ENCODE assay signal across 12 mouse cellular contexts in the genomic region with DNA sequence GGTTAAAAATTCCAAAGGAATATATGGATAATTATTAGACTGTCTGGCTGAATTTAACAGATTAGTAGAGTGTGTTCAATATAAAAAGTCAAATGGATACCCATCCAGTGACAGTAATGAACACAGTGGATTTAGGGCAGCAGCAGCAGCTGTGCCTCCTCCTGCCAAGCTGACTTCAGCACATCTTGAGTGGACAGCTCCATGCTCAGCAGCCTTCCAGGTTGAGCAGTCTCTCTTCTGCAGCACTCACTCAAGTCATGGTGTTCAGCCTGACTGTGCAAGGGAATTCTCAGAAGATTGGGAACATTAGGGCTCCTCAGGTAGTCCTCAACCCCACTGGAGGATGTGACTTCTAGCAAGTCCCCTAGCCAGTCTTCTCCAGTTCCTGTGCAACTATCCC.
A peak's percentile ranks its signal among the peaks of the same experiment; 100 is the strongest.
DNase-seq lines count a peak whose midpoint lies in the region; ATAC-seq and TF ChIP-seq lines count a peak whose summit lies in the region.
"Had no signal": no experiment of that assay in that cellular context is flagged by ENCODE, and none has a peak within 500 bp of the region (broad histone marks: within the 10 kb centered on the region; RNA-seq: fewer than 3 reads in every experiment).

No protein-coding gene starts in this region.

- no peaks in the 10 kb centered on the region for H3K4me1 ChIP-seq in kidney, embryonic 16.5 days (ENCODE audit: insufficient read depth, low read length)
- H3K4me1 ChIP-seq in cerebellum, adult 2 months (ENCODE audit: control insufficient read depth, insufficient read depth, low read length), result no peaks in the 10 kb centered on the region
- H3K4me1 ChIP-seq: limb, embryonic 13.5 days had no signal

- no peak for TF ChIP-seq CTCF in cerebellum, adult 2 months (IDR thresholded peaks at IDR 0.05; ENCODE audit: borderline replicate concordance, insufficient read depth, low read depth, low read length)

- DNase-seq in kidney, adult 18-20 months, result no peak
- peak; percentile 46 for DNase-seq in ES-CJ7 (ENCODE audit: low read depth, low spot score)
- DNase-seq in adrenal gland, postnatal 14 days, result peak; percentile 72
- DNase-seq in lung, postnatal 14 days, result peak; percentile 20
- no peak for DNase-seq in cerebellum, adult 2 months
- no peak for DNase-seq in cerebellum, adult 8-10 months
- DNase-seq: cerebellum, postnatal 14 days; right cerebral cortex, postnatal 25 days; thymus, adult 2 months had no signal

- no peak overlapping the region for H3K4me3 ChIP-seq in kidney, embryonic 16.5 days (ENCODE audit: low read length)
- no peak overlapping the region for H3K4me3 ChIP-seq in cerebellum, adult 2 months (replicated peaks; ENCODE audit: insufficient read depth, low read depth, low read length)
- H3K4me3 ChIP-seq: limb, embryonic 13.5 days had no signal

- no peak for TF ChIP-seq POLR2A in cerebellum, adult 2 months (IDR thresholded peaks at IDR 0.05; ENCODE audit: borderline replicate concordance, insufficient read depth, low read length)

- no peaks in the 10 kb centered on the region for H3K36me3 ChIP-seq in kidney, embryonic 16.5 days (ENCODE audit: insufficient read depth, low read length)
- H3K36me3 ChIP-seq: limb, embryonic 13.5 days had no signal

- no peak overlapping the region for H3K9ac ChIP-seq in kidney, embryonic 16.5 days (replicated peaks; ENCODE audit: low read length)
- H3K9ac ChIP-seq: limb, embryonic 13.5 days had no signal

- no peak overlapping the region for H3K27ac ChIP-seq in kidney, embryonic 16.5 days (ENCODE audit: low read length)
- no peak overlapping the region for H3K27ac ChIP-seq in cerebellum, adult 2 months (ENCODE audit: insufficient read depth, low read length)
- H3K27ac ChIP-seq: hindbrain, postnatal 0 days; limb, embryonic 13.5 days had no signal

- ATAC-seq in kidney, embryonic 16.5 days (ENCODE audit: low FRiP score, low TSS enrichment), result 0 out of 2 replicates have a peak, but pooled peaks have one; percentile 46
- ATAC-seq: hindbrain, postnatal 0 days had no signal

- no peaks in the 10 kb centered on the region for H3K27me3 ChIP-seq in kidney, embryonic 16.5 days (ENCODE audit: insufficient read depth, low read length)
- H3K27me3 ChIP-seq in cerebellum, adult 2 months (ENCODE audit: control insufficient read depth, insufficient read depth, low read length), result no peaks in the 10 kb centered on the region
- H3K27me3 ChIP-seq: limb, embryonic 13.5 days had no signal

- no peak overlapping the region for H3K4me2 ChIP-seq in kidney, embryonic 16.5 days (replicated peaks; ENCODE audit: low read depth, low read length)
- H3K4me2 ChIP-seq: limb, embryonic 13.5 days had no signal

- H3K9me3 ChIP-seq in kidney, embryonic 16.5 days (ENCODE audit: low read length), result no peaks in the 10 kb centered on the region
- H3K9me3 ChIP-seq: limb, embryonic 13.5 days had no signal

Comparison
In these comparisons a context has a peak if more than half of its experiments do, and no peak if none do; other contexts are left out.
1. DNase-seq: peak in ES-CJ7 (single experiment), adrenal gland, postnatal 14 days (single experiment) and lung, postnatal 14 days (single experiment); none in kidney, adult 18-20 months (single experiment), cerebellum, adult 2 months (0 of 2) and cerebellum, adult 8-10 months (single experiment).